In genomic region chr14:7901484-7902240, GRCm38 (mm10) we compare ENCODE assay signal across 10 mouse cellular contexts. TPM values are rescaled to one million over a fixed set of nuclear protein-coding genes. Genes with fewer than 3 reads are reported as not detected.
DNase-seq lines count a peak whose midpoint lies in the region; ATAC-seq and TF ChIP-seq lines count a peak whose summit lies in the region.
"Had no signal": no experiment of that assay in that cellular context is flagged by ENCODE, and none has a peak within 500 bp of the region (broad histone marks: within the 10 kb centered on the region; RNA-seq: fewer than 3 reads in every experiment).

No protein-coding gene starts in this region.

- no peak for DNase-seq in intestine, embryonic 14.5 days (ENCODE audit: low spot score)
- DNase-seq in hindbrain, embryonic 14.5 days (ENCODE audit: low spot score), result no peak
- DNase-seq in thymus, adult 2 months, result no peak
- DNase-seq in urinary bladder, adult 18-20 months (ENCODE audit: low spot score in 2 of 2), result no peak
- DNase-seq: cerebellum, postnatal 25 days had no signal

- no peak for ATAC-seq in intestine, embryonic 14.5 days (replicated peaks; ENCODE audit: low FRiP score, low TSS enrichment, low read depth)
- ATAC-seq in intestine, embryonic 16.5 days, result no peak
- ATAC-seq in hindbrain, embryonic 14.5 days (ENCODE audit: low FRiP score), result peak; percentile 76
- ATAC-seq in kidney, embryonic 16.5 days (ENCODE audit: low FRiP score, low TSS enrichment), result peak; percentile 29; the same call in 1 of the 2 replicates
- ATAC-seq in neural tube, embryonic 14.5 days (ENCODE audit: low read depth), result peak; percentile 73; the same call in 1 of the 2 replicates

- H3K36me3 ChIP-seq in intestine, embryonic 14.5 days (ENCODE audit: control insufficient read depth, insufficient read depth, low read length), result peaks cover 59% of the 10 kb centered on the region
- H3K36me3 ChIP-seq in intestine, embryonic 16.5 days (ENCODE audit: control insufficient read depth, insufficient read depth, low read length), result peaks cover 17% of the 10 kb centered on the region
- H3K36me3 ChIP-seq in hindbrain, embryonic 14.5 days (replicated peaks; ENCODE audit: control insufficient read depth, insufficient read depth), result peaks cover 49% of the 10 kb centered on the region
- H3K36me3 ChIP-seq in kidney, embryonic 16.5 days (ENCODE audit: insufficient read depth, low read length), result peaks cover 28% of the 10 kb centered on the region
- H3K36me3 ChIP-seq in neural tube, embryonic 14.5 days (ENCODE audit: control insufficient read depth, insufficient read depth, low read length), result peaks cover 13% of the 10 kb centered on the region
- H3K36me3 ChIP-seq in thymus, adult 2 months (ENCODE audit: control insufficient read depth, insufficient read depth, low read length), result no peaks in the 10 kb centered on the region; the same call in 1 of the 2 replicates

- no peak for TF ChIP-seq POLR2A in thymus, adult 2 months (IDR thresholded peaks at IDR 0.05; ENCODE audit: control insufficient read depth, extremely low read depth, insufficient read depth, low read length, poor library complexity)

- no peaks in the 10 kb centered on the region for H3K27me3 ChIP-seq in intestine, embryonic 14.5 days (replicated peaks; ENCODE audit: control insufficient read depth, insufficient read depth, low read length)
- no peaks in the 10 kb centered on the region for H3K27me3 ChIP-seq in intestine, embryonic 16.5 days (replicated peaks; ENCODE audit: control insufficient read depth, insufficient read depth, low read length)
- no peaks in the 10 kb centered on the region for H3K27me3 ChIP-seq in hindbrain, embryonic 14.5 days (ENCODE audit: control insufficient read depth, insufficient read depth, low read length)
- H3K27me3 ChIP-seq in kidney, embryonic 16.5 days (ENCODE audit: insufficient read depth, low read length), result no peaks in the 10 kb centered on the region
- H3K27me3 ChIP-seq in neural tube, embryonic 14.5 days (ENCODE audit: control insufficient read depth, insufficient read depth, low read length), result no peaks in the 10 kb centered on the region
- no peaks in the 10 kb centered on the region for H3K27me3 ChIP-seq in thymus, adult 2 months (ENCODE audit: control insufficient read depth, insufficient read depth, low read length)

- H3K4me1 ChIP-seq in intestine, embryonic 14.5 days (replicated peaks; ENCODE audit: control insufficient read depth, insufficient read depth, low read length), result peaks cover 20% of the 10 kb centered on the region; the same call in 1 of the 2 replicates
- peaks cover 15% of the 10 kb centered on the region for H3K4me1 ChIP-seq in intestine, embryonic 16.5 days (ENCODE audit: control insufficient read depth, insufficient read depth, low read length)
- peaks cover 9% of the 10 kb centered on the region; the same call in 1 of the 2 replicates for H3K4me1 ChIP-seq in hindbrain, embryonic 14.5 days (replicated peaks; ENCODE audit: control insufficient read depth, insufficient read depth, low read length)
- H3K4me1 ChIP-seq in kidney, embryonic 16.5 days (ENCODE audit: insufficient read depth, low read length), result peaks cover 39% of the 10 kb centered on the region
- H3K4me1 ChIP-seq in neural tube, embryonic 14.5 days (ENCODE audit: control insufficient read depth, insufficient read depth, low read length), result peaks cover 14% of the 10 kb centered on the region; the same call in 1 of the 2 replicates
- no peaks in the 10 kb centered on the region for H3K4me1 ChIP-seq in thymus, adult 2 months (replicated peaks; ENCODE audit: control insufficient read depth, insufficient read depth, low read length)

- no peak overlapping the region for H3K4me2 ChIP-seq in intestine, embryonic 14.5 days (ENCODE audit: low read length)
- H3K4me2 ChIP-seq in intestine, embryonic 16.5 days (ENCODE audit: low read depth, low read length), result no peak overlapping the region
- H3K4me2 ChIP-seq in hindbrain, embryonic 14.5 days (replicated peaks), result no peak overlapping the region
- no peak overlapping the region; the same call in 1 of the 2 replicates for H3K4me2 ChIP-seq in kidney, embryonic 16.5 days (replicated peaks; ENCODE audit: low read depth, low read length)
- no peak overlapping the region for H3K4me2 ChIP-seq in neural tube, embryonic 14.5 days (ENCODE audit: low read depth, low read length)

- WGBS in intestine, embryonic 14.5 days, result 87% methylated on average over 12 of the region's 12 CpGs
- WGBS in intestine, embryonic 16.5 days, result 80% methylated on average over 12 of the region's 12 CpGs
- WGBS in hindbrain, embryonic 14.5 days, result 70% methylated on average over 12 of the region's 12 CpGs
- 24% methylated on average over 12 of the region's 12 CpGs for WGBS in kidney, embryonic 16.5 days
- 31% methylated on average over 12 of the region's 12 CpGs for WGBS in neural tube, embryonic 14.5 days
- 93% methylated on average over 12 of the region's 12 CpGs for WGBS in thymus, adult 2 months

- TF ChIP-seq CTCF in thymus, adult 2 months (IDR thresholded peaks at IDR 0.05; ENCODE audit: borderline replicate concordance, control insufficient read depth, extremely low read depth, insufficient read depth, low read length, poor library complexity), result no peak

- no peak overlapping the region for H3K4me3 ChIP-seq in intestine, embryonic 14.5 days (ENCODE audit: low read depth, low read length)
- H3K4me3 ChIP-seq in intestine, embryonic 16.5 days (ENCODE audit: low read length), result no peak overlapping the region
- no peak overlapping the region for H3K4me3 ChIP-seq in hindbrain, embryonic 14.5 days (replicated peaks; ENCODE audit: low read length)
- H3K4me3 ChIP-seq in kidney, embryonic 16.5 days (ENCODE audit: low read length), result no peak overlapping the region
- H3K4me3 ChIP-seq in neural tube, embryonic 14.5 days (ENCODE audit: low read depth, low read length), result no peak overlapping the region
- no peak overlapping the region for H3K4me3 ChIP-seq in thymus, adult 2 months (ENCODE audit: control insufficient read depth, insufficient read depth, low read length)

- H3K9ac ChIP-seq in intestine, embryonic 14.5 days (ENCODE audit: low read length), result no peak overlapping the region
- no peak overlapping the region for H3K9ac ChIP-seq in intestine, embryonic 16.5 days (ENCODE audit: low read depth, low read length)
- H3K9ac ChIP-seq in hindbrain, embryonic 14.5 days, result no peak overlapping the region
- H3K9ac ChIP-seq in kidney, embryonic 16.5 days (replicated peaks; ENCODE audit: low read length), result 0 out of 2 replicates have a peak overlapping the region, but pooled peaks have one; percentile 32
- no peak overlapping the region for H3K9ac ChIP-seq in neural tube, embryonic 14.5 days (replicated peaks; ENCODE audit: low read depth, low read length)
- H3K9ac ChIP-seq: liver, embryonic 14.5 days had no signal

- H3K9me3 ChIP-seq in intestine, embryonic 14.5 days (ENCODE audit: control insufficient read depth, low read length), result no peaks in the 10 kb centered on the region
- H3K9me3 ChIP-seq in intestine, embryonic 16.5 days (ENCODE audit: control insufficient read depth, low read length), result no peaks in the 10 kb centered on the region
- H3K9me3 ChIP-seq in hindbrain, embryonic 14.5 days (ENCODE audit: control insufficient read depth, low read length), result no peaks in the 10 kb centered on the region
- no peaks in the 10 kb centered on the region for H3K9me3 ChIP-seq in kidney, embryonic 16.5 days (ENCODE audit: low read length)
- H3K9me3 ChIP-seq in neural tube, embryonic 14.5 days (ENCODE audit: control insufficient read depth, low read length), result no peaks in the 10 kb centered on the region

- peak overlapping the region; percentile 85 for H3K27ac ChIP-seq in intestine, embryonic 14.5 days (ENCODE audit: low read depth)
- no peak overlapping the region for H3K27ac ChIP-seq in intestine, embryonic 16.5 days (ENCODE audit: low read length)
- peak overlapping the region; percentile 27 for H3K27ac ChIP-seq in hindbrain, embryonic 14.5 days
- peak overlapping the region; percentile 45; the same call in 1 of the 2 replicates for H3K27ac ChIP-seq in kidney, embryonic 16.5 days (ENCODE audit: low read length)
- peak overlapping the region; percentile 58; the same call in 1 of the 2 replicates for H3K27ac ChIP-seq in neural tube, embryonic 14.5 days (ENCODE audit: low read depth, low read length)
- H3K27ac ChIP-seq in thymus, adult 2 months (ENCODE audit: control insufficient read depth, insufficient read depth, low read length), result no peak overlapping the region
- H3K27ac ChIP-seq: liver, embryonic 14.5 days; macrophage had no signal

RNA-seq across cellular contexts. Expression of gene Gm45521, which starts 55.4 kb away (rescaled TPM):
- polyA plus RNA-seq in intestine, embryonic 14.5 days (2014; fragmentation: Nextera tagmentation; extraction: Ambion mirVana), result 0.38 TPM in 1 of 2 replicates, not detected in the other
- not detected in 2 replicates for polyA plus RNA-seq in intestine, embryonic 16.5 days (2015; fragmentation: Nextera tagmentation; extraction: Ambion mirVana)
- polyA plus RNA-seq in hindbrain, embryonic 14.5 days (2014; fragmentation: Nextera tagmentation; extraction: Ambion mirVana), result 0.44 and 0.51 TPM in 2 replicates
- polyA plus RNA-seq in kidney, embryonic 16.5 days (2015; fragmentation: Nextera tagmentation; extraction: Ambion mirVana), result not detected in 2 replicates
- not detected in 2 replicates for polyA plus RNA-seq in neural tube, embryonic 14.5 days (2014; fragmentation: Nextera tagmentation; extraction: Ambion mirVana)
- not detected in 2 replicates for polyA plus RNA-seq in thymus, adult 2 months (2012; rRNA removed)
- polyA plus RNA-seq: liver, embryonic 14.5 days; macrophage had no signal

Comparison
In these comparisons a context has a peak if more than half of its experiments do, and no peak if none do; other contexts are left out.
1. H3K27ac ChIP-seq: peak in intestine, embryonic 14.5 days (single experiment), hindbrain, embryonic 14.5 days (single experiment), kidney, embryonic 16.5 days (single experiment) and neural tube, embryonic 14.5 days (single experiment); none in intestine, embryonic 16.5 days (single experiment) and thymus, adult 2 months (single experiment).
2. ATAC-seq: peak in hindbrain, embryonic 14.5 days (single experiment), kidney, embryonic 16.5 days (single experiment) and neural tube, embryonic 14.5 days (single experiment); none in intestine, embryonic 14.5 days (single experiment) and intestine, embryonic 16.5 days (single experiment).